ENCODE assay signal across 16 mouse cellular contexts in genomic region chr19:56667903-56668302, GRCm38 (mm10).
"Had no signal": no experiment of that assay in that cellular context is flagged by ENCODE, and none has a peak within 500 bp of the region (broad histone marks: within the 10 kb centered on the region; RNA-seq: fewer than 3 reads in every experiment).

No protein-coding gene starts in this region.

- H3K9me3 ChIP-seq: neural tube, embryonic 13.5 days; neural tube, embryonic 15.5 days; stomach, embryonic 15.5 days had no signal

- H3K9ac ChIP-seq: neural tube, embryonic 13.5 days; neural tube, embryonic 15.5 days; stomach, embryonic 15.5 days had no signal

- H3K4me3 ChIP-seq: neural tube, embryonic 13.5 days; neural tube, embryonic 15.5 days; stomach, embryonic 15.5 days had no signal

- H3K27ac ChIP-seq: neural tube, embryonic 13.5 days; neural tube, embryonic 15.5 days; stomach, embryonic 15.5 days; stomach, postnatal 0 days had no signal

- H3K27me3 ChIP-seq: neural tube, embryonic 13.5 days; neural tube, embryonic 15.5 days; stomach, embryonic 15.5 days had no signal

- H3K4me2 ChIP-seq: neural tube, embryonic 13.5 days; neural tube, embryonic 15.5 days; stomach, embryonic 15.5 days had no signal

- DNase-seq: retina, postnatal 1 day; right cerebral cortex, adult 18-20 months; right cerebral cortex, postnatal 14 days; right cerebral cortex, postnatal 25 days; right cerebral cortex, postnatal 4 days; spleen, adult 18-20 months; thymus, adult 18-20 months; thymus, adult 2 months; thymus, postnatal 14 days; thymus, postnatal 25 days; thymus, postnatal 36 days; thymus, postnatal 4 days had no signal

- H3K36me3 ChIP-seq: neural tube, embryonic 13.5 days; neural tube, embryonic 15.5 days; stomach, embryonic 15.5 days had no signal
